Mouse (Mus musculus) adrenal gland, postnatal 4 days (tissue): ENCODE measurements around the gene Clca3a2. TPM values are rescaled to one million over a fixed set of nuclear protein-coding genes. Genes with fewer than 3 reads are reported as not detected.
A peak's percentile ranks its signal among the peaks of the same experiment; 100 is the strongest.
"Not testable (repeated sequence)": the region's sequence is repeated elsewhere in the genome, so short reads cannot be mapped to it uniquely, and the experiment has no call there.

Experiments used
- DNase-seq, 2 experiments: peaks; one replicate each; pipeline ENCODE4 v3.0.0; 2021 to 2022; ENCODE audit warnings: low spot score in 2 of 2, mixed read lengths in 2 of 2
- long read RNA-seq, 2 experiments: library from polyadenylated mRNA; stranded (forward); transcript quantifications; one replicate each; pipeline ENCODE4 v2.0.0; 2021
- total RNA-seq, 2 experiments: library from RNA; stranded (reverse); gene quantifications; 2 replicates each; pipeline ENCODE4 v1.2.3; 2021

Clca3a2 gene
- under 1 TPM; 0.34 to 0.42 TPM for total RNA-seq
- long read RNA-seq, experiment 1: 0 reads
- long read RNA-seq, experiment 2: 0 reads

- not testable (repeated sequence) for DNase-seq
Observed at GRCm38 (mm10) chr3:144819219-144819618, at the start of gene Clca3a2. TSS of gene Clca3a2 (minus strand) at chr3:144819494.

GRCm38 (mm10) chr3:144849584-144849983 lies 30.3 kb upstream of the Clca3a2 start:
- no peak for DNase-seq

GRCm38 (mm10) chr3:144849014-144849556 lies 29.8 kb upstream of the Clca3a2 start, which contains the start of gene Clca3b:
TSS of gene Clca3b (minus strand) at chr3:144849357.
- DNase-seq: not testable (repeated sequence)

GRCm38 (mm10) chr3:144827257-144827656 lies 8.0 kb upstream of the Clca3a2 start:
- no peak for DNase-seq

- peak; percentile 42 to 58 for DNase-seq
Observed at GRCm38 (mm10) chr3:144825151-144825550, 5.9 kb upstream of the Clca3a2 start.

- no peak for DNase-seq
Observed at GRCm38 (mm10) chr3:144823331-144823730, 4.0 kb upstream of the Clca3a2 start.

GRCm38 (mm10) chr3:144820632-144821031 lies 1.3 kb upstream of the Clca3a2 start:
- no peak for DNase-seq

- DNase-seq: not testable (repeated sequence)
Observed at GRCm38 (mm10) chr3:144813336-144813735, 6.0 kb downstream of the Clca3a2 start.

- no peak for DNase-seq
Observed at GRCm38 (mm10) chr3:144811821-144812220, 7.5 kb downstream of the Clca3a2 start.

- not testable (repeated sequence) for DNase-seq
Observed at GRCm38 (mm10) chr3:144808153-144808925, 11.0 kb downstream of the Clca3a2 start.

- not testable (repeated sequence) for DNase-seq
Observed at GRCm38 (mm10) chr3:144806626-144807025, 12.7 kb downstream of the Clca3a2 start.

GRCm38 (mm10) chr3:144801861-144802260 lies 17.4 kb downstream of the Clca3a2 start:
- no peak for DNase-seq

- DNase-seq: no peak
Observed at GRCm38 (mm10) chr3:144785181-144786148, 33.8 kb downstream of the Clca3a2 start.

GRCm38 (mm10) chr3:144765161-144765560 lies 54.1 kb downstream of the Clca3a2 start:
- DNase-seq: no peak

GRCm38 (mm10) chr3:144761454-144761853 lies 57.8 kb downstream of the Clca3a2 start:
- no peak for DNase-seq

- DNase-seq: no peak
Observed at GRCm38 (mm10) chr3:144760592-144761309, 58.5 kb downstream of the Clca3a2 start, which contains the start of gene Clca3a1. TSS of gene Clca3a1 (minus strand) at chr3:144760977.

- DNase-seq: no peak
Observed at GRCm38 (mm10) chr3:144759719-144760118, 59.6 kb downstream of the Clca3a2 start.

- not testable (repeated sequence) for DNase-seq
Observed at GRCm38 (mm10) chr3:144756103-144756502, 63.2 kb downstream of the Clca3a2 start.

- DNase-seq: no peak
Observed at GRCm38 (mm10) chr3:144753120-144753519, 66.2 kb downstream of the Clca3a2 start.
